Mouse (Mus musculus) heart, postnatal 0 days (tissue): ENCODE results near the gene Tet3.

Experiments used
- CTCF ChIP-seq: IDR thresholded peaks from 2 replicates; pipeline ENCODE4 v1.5.1; 2016; ENCODE audit warnings: antibody characterized with exemption, control low read depth, low read depth
- EP300 ChIP-seq: IDR thresholded peaks from 2 replicates; pipeline ENCODE4 v1.6.1; 2016; ENCODE audit warnings: antibody characterized with exemption, low read depth

DNA sequence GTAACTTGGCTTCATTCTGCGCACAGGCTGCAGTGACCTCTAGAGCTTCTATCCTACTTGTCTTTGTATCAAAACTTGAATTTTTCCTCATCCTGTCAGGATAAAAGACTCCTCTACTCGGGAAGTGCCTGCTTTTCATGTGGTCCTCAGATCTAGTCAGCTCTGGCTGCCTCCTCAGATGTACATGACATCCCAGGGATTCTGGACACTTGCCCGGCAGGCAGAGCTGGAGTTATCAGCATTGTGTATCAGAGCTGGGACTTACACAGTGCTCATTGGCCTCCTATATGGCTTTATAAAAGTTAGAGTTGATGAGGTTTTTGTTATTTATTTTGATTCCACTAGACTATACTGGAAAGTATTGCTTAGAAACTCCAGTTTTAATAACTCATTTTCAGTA, 117.5 kb downstream of the Tet3 start:
- TF ChIP-seq CTCF (no peak), EP300 (no peak)
